Mouse (Mus musculus) ES-Bruce4 (cell line): ENCODE measurements around the gene Neurod2.

ENCODE experiments used
- CTCF ChIP-seq: IDR thresholded peaks from one replicate; pipeline ENCODE4 v1.8.1; 2011; ENCODE audit warnings: low read depth, low read length
- EP300 ChIP-seq: IDR thresholded peaks from 2 replicates; pipeline ENCODE4 v1.6.1; 2011; ENCODE audit warnings: low read depth, low read length; ENCODE audit not compliant: insufficient read depth
- POLR2A ChIP-seq: IDR thresholded peaks from one replicate; pipeline ENCODE4 v1.8.1; 2011; ENCODE audit warnings: low read length; ENCODE audit not compliant: insufficient read depth

- TF ChIP-seq POLR2A (no peak), EP300 (no peak), CTCF (no peak)
Observed at GRCm38 (mm10) chr11:98329960-98330744, 704 bp upstream of the Neurod2 start.
